Comparison of ENCODE assay signal across 8 mouse cellular contexts in genomic region chr1:138912156-138912616, GRCm38 (mm10). TPM values are rescaled to one million over a fixed set of nuclear protein-coding genes. Genes with fewer than 3 reads are reported as not detected.
DNase-seq lines count a peak whose midpoint lies in the region; ATAC-seq lines count a peak whose summit lies in the region.
"Had no signal": no experiment of that assay in that cellular context is flagged by ENCODE, and none has a peak within 500 bp of the region (broad histone marks: within the 10 kb centered on the region; RNA-seq: fewer than 3 reads in every experiment).

No protein-coding gene starts in this region.

- ATAC-seq in heart, embryonic 13.5 days (ENCODE audit: extremely low read depth, insufficient number of reproducible peaks, low FRiP score, low TSS enrichment) = no peak
- ATAC-seq in liver, embryonic 13.5 days (ENCODE audit: low read depth) = no peak
- no peak for ATAC-seq in hindbrain, embryonic 11.5 days (ENCODE audit: low FRiP score)

- H3K9ac ChIP-seq in heart, embryonic 13.5 days = peak overlapping the region; percentile 67
- no peak overlapping the region for H3K9ac ChIP-seq in liver, embryonic 13.5 days
- no peak overlapping the region for H3K9ac ChIP-seq in hindbrain, embryonic 11.5 days (ENCODE audit: low read depth, low read length)
- H3K9ac ChIP-seq: embryonic facial prominence, embryonic 12.5 days had no signal

- peak overlapping the region; percentile 64 for H3K4me2 ChIP-seq in heart, embryonic 13.5 days
- H3K4me2 ChIP-seq in liver, embryonic 13.5 days = peak overlapping the region; percentile 24; the same call in 1 of the 2 replicates
- no peak overlapping the region for H3K4me2 ChIP-seq in hindbrain, embryonic 11.5 days (replicated peaks; ENCODE audit: low read depth, low read length)
- H3K4me2 ChIP-seq: embryonic facial prominence, embryonic 12.5 days had no signal

- peaks cover 4% of the 10 kb centered on the region for H3K9me3 ChIP-seq in heart, embryonic 13.5 days
- no peaks in the 10 kb centered on the region for H3K9me3 ChIP-seq in liver, embryonic 13.5 days (replicated peaks)
- no peaks in the 10 kb centered on the region for H3K9me3 ChIP-seq in hindbrain, embryonic 11.5 days (ENCODE audit: control insufficient read depth, low read length)
- H3K9me3 ChIP-seq: embryonic facial prominence, embryonic 12.5 days had no signal

- no peaks in the 10 kb centered on the region for H3K27me3 ChIP-seq in heart, embryonic 13.5 days (replicated peaks)
- H3K27me3 ChIP-seq in liver, embryonic 13.5 days = no peaks in the 10 kb centered on the region
- no peaks in the 10 kb centered on the region for H3K27me3 ChIP-seq in hindbrain, embryonic 11.5 days (ENCODE audit: control insufficient read depth, insufficient read depth, low read length)
- H3K27me3 ChIP-seq: embryonic facial prominence, embryonic 12.5 days had no signal

- no peaks in the 10 kb centered on the region for H3K36me3 ChIP-seq in heart, embryonic 13.5 days
- no peaks in the 10 kb centered on the region for H3K36me3 ChIP-seq in liver, embryonic 13.5 days
- no peaks in the 10 kb centered on the region for H3K36me3 ChIP-seq in hindbrain, embryonic 11.5 days (ENCODE audit: control insufficient read depth, insufficient read depth, low read length)
- H3K36me3 ChIP-seq: embryonic facial prominence, embryonic 12.5 days had no signal

- DNase-seq in testis, postnatal 14 days (ENCODE audit: low spot score) = peak; percentile 12
- DNase-seq in testis, postnatal 10 days (ENCODE audit: low spot score) = no peak
- DNase-seq in brain, adult 2 months (ENCODE audit: low read depth, low spot score) = peak; percentile 56
- DNase-seq in liver, embryonic 13.5 days = no peak
- DNase-seq in skeletal muscle tissue, adult 2 months (ENCODE audit: low read depth, low spot score) = peak; percentile 81
- no peak for DNase-seq in hindbrain, embryonic 11.5 days (ENCODE audit: low spot score)

- WGBS in heart, embryonic 13.5 days = 10% methylated on average over 8 of the region's 8 CpGs
- WGBS in liver, embryonic 13.5 days (ENCODE audit: insufficient replicate concordance) = 32% methylated on average over 8 of the region's 8 CpGs
- WGBS in hindbrain, embryonic 11.5 days = 57% methylated on average over 8 of the region's 8 CpGs

- peak overlapping the region; percentile 36 for H3K4me3 ChIP-seq in heart, embryonic 13.5 days
- no peak overlapping the region for H3K4me3 ChIP-seq in liver, embryonic 13.5 days (replicated peaks)
- H3K4me3 ChIP-seq in hindbrain, embryonic 11.5 days (ENCODE audit: low read depth, low read length) = no peak overlapping the region
- H3K4me3 ChIP-seq: embryonic facial prominence, embryonic 12.5 days had no signal

- H3K4me1 ChIP-seq in heart, embryonic 13.5 days = peaks cover 30% of the 10 kb centered on the region
- H3K4me1 ChIP-seq in liver, embryonic 13.5 days (replicated peaks) = no peaks in the 10 kb centered on the region
- no peaks in the 10 kb centered on the region for H3K4me1 ChIP-seq in hindbrain, embryonic 11.5 days (replicated peaks; ENCODE audit: control insufficient read depth, insufficient read depth, low read length)
- H3K4me1 ChIP-seq: embryonic facial prominence, embryonic 12.5 days had no signal

- peak overlapping the region; percentile 49 for H3K27ac ChIP-seq in heart, embryonic 13.5 days (replicated peaks)
- no peak overlapping the region for H3K27ac ChIP-seq in liver, embryonic 13.5 days
- no peak overlapping the region for H3K27ac ChIP-seq in hindbrain, embryonic 11.5 days (ENCODE audit: low read depth, low read length)
- H3K27ac ChIP-seq: embryonic facial prominence, embryonic 12.5 days had no signal

RNA-seq across cellular contexts. Expression of gene Dennd1b, which starts 51.0 kb away (rescaled TPM):
- 8.8 and 10.0 TPM in 2 replicates for polyA plus RNA-seq in heart, embryonic 13.5 days (2015; fragmentation: Nextera tagmentation; extraction: Ambion mirVana)
- 2.9 and 3.5 TPM in 2 replicates for polyA plus RNA-seq in liver, embryonic 13.5 days (2015; fragmentation: Nextera tagmentation; extraction: Ambion mirVana)
- polyA plus RNA-seq in hindbrain, embryonic 11.5 days (2014; fragmentation: Nextera tagmentation; extraction: Ambion mirVana) = 13.1 and 14.7 TPM in 2 replicates

RNA-seq across cellular contexts. Expression of gene 2310009B15Rik, which starts 55.5 kb away (rescaled TPM):
- 25.9 and 27.6 TPM in 2 replicates for polyA plus RNA-seq in heart, embryonic 13.5 days (2015; fragmentation: Nextera tagmentation; extraction: Ambion mirVana)
- polyA plus RNA-seq in liver, embryonic 13.5 days (2015; fragmentation: Nextera tagmentation; extraction: Ambion mirVana) = 16.9 and 17.1 TPM in 2 replicates
- polyA plus RNA-seq in hindbrain, embryonic 11.5 days (2014; fragmentation: Nextera tagmentation; extraction: Ambion mirVana) = 42.4 and 44.6 TPM in 2 replicates

Comparison
In these comparisons a context has a peak if more than half of its experiments do, and no peak if none do; other contexts are left out.
1. DNase-seq: peak in testis, postnatal 14 days (single experiment), brain, adult 2 months (single experiment) and skeletal muscle tissue, adult 2 months (single experiment); none in testis, postnatal 10 days (single experiment), liver, embryonic 13.5 days (single experiment) and hindbrain, embryonic 11.5 days (single experiment).